Mouse (Mus musculus) CH12F3 (cell line): ENCODE measurements around the gene Isx.

Experiments used
- in situ Hi-C: fragments of 300-500 bp; cut with MboI; formaldehyde crosslinking; loops from 2 replicates; pipeline ENCODE4 v1.14.3; 2020; ENCODE audit warnings: low sequenced_read_pairs

Gene Isx

GRCm38 (mm10) chr8:74899796-74900195 is 26.8 kb downstream of the Isx start:
- in situ Hi-C loops, result no loop called here

DNA sequence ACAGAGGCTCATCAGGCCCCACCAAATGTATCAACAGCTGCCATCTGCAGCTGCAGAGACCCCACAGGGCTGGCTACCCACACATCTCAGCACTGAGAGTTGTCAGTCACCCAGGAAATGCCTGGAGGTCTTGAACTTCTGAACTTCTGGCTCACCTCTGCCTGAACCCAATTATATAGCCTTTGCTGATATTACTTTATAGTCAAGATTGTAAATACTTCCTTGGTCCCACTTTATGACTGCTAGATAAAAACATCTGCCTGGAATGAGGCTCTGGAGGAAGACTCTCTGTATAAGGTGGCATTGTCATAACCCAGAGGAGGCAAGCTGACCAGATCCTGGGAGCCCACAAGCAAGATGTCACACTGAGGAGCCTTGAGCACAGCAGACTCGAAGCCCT is 28.8 kb downstream of the Isx start:
- in situ Hi-C loops, result no loop called here

DNA sequence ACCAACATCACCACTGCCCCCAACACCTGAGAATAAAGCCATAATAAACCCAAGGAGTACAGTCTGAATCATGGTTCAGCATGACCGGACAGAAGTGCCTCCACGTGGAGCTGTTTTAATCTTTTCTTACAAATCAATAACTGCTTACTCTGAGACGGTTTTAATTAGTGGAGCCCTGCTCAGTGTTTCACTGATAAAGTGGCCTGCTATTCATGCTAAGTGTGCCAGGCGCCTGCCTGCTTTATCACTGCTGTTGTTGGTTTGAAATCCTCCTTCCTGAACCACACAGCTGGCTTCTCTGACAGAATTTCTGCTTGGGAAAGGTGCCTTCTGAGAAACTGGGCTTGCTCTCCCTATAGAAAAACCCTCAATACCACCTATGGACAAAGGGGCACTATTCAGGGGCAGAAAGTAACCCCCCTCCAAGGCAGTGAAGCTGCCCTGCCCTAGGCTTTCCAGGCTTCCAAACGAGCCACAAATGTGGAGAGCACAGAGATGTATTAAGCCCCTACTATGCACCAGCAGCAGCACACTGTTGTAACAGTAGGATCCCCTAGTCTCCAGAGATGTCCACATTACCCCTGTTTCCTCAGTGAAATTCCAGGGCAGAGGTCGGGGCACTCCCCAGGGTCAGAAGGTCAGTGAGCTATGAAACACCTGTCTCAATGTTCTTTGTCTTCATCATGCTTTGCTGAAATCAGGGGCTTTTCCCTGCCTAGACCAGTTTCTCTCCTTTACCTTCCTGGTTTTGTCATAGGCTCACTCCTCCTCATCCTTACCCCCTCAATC is 30.3 kb downstream of the Isx start:
- in situ Hi-C loops, result no loop called here

- in situ Hi-C loops, result no loop called here
Measured at GRCm38 (mm10) chr8:74906333-74906732, 33.4 kb downstream of the Isx start.

DNA sequence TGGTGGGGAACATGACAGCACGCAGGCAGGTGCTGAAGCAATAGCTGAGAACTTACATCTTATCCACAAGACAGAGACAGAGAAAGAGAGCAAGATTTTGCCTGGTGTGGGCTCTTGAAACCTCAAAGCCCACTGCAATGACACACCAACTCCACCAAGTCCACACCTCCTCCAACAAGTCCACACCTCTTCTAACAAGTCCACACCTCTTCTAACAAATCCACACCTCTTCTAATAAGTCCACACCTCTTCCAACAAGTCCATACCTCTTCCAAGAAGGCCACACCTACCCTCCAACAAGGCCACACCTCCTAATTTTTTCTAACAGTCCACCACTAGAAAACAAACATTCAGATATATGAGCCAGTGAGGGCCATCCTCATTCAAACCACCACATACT is 37.7 kb downstream of the Isx start:
- in situ Hi-C loops, result no loop called here

- in situ Hi-C loops, result no loop called here
Measured at GRCm38 (mm10) chr8:74920691-74921421, 47.9 kb downstream of the Isx start.

DNA sequence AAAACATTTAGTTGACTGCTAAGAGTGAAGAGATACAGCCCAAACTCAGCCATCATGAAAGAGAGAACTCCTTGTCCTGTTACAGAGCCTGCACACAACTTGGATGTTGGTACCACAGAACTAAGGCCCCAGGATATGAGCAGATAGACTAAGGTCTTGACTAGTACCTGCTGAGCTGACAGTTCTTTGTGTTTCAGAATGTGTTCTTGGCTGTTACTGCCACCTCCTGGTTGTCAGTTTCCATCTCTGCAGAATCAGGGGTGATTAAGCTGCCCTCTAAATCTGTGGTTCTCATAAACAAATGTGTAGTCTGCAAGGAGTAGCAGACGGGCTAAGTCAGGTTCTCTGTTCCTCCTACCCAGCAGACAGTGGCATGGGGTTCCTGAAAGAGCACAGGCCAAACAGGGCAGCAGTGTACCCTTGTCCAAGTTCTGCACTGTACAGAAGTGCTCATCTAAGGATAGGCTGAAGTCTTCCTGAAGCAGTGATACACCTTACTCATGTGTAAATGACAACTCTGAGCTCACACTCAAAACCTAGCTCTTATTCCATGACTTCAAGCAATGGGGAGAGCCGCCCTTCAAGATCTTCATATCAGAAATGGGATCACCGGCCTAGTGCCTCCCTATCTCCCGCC is 49.0 kb downstream of the Isx start:
- in situ Hi-C loops, result no loop called here

DNA sequence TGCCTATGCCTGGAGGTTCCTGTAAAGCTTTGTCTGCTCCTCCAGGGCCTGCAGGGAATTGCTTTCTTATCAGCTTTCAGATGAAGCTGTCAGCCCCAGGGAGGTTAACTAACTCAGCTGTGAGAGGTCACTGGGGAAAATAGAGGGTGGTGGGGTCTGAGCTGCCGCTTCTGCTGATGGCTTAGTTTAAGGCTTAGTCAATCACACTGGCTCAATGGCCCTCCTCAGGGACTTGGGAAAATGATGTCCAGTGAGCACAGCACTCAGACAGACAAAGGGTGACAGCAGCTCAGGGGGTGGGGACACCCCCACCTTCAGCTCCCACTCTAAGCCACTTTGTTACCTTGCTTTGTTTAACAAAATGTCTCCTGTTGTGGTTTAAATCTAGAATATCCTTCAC is 55.0 kb downstream of the Isx start:
- in situ Hi-C loops, result no loop called here

GRCm38 (mm10) chr8:74930731-74931130 is 57.8 kb downstream of the Isx start:
- in situ Hi-C loops, result no loop called here

- in situ Hi-C loops, result no loop called here
Measured at GRCm38 (mm10) chr8:74935308-74935707, 62.3 kb downstream of the Isx start.

GRCm38 (mm10) chr8:74936656-74937055 is 63.7 kb downstream of the Isx start:
- in situ Hi-C loops, result no loop called here

GRCm38 (mm10) chr8:74942056-74942455 is 69.1 kb downstream of the Isx start:
- in situ Hi-C loops, result no loop called here
